Mouse (Mus musculus): ENCODE results near the gene Hddc3. TPM values are rescaled to one million over a fixed set of nuclear protein-coding genes. Genes with fewer than 3 reads are reported as not detected.

Gene Hddc3
- polyA plus RNA-seq, 1 experiment: 54.6 TPM

- H3K27ac ChIP-seq (ENCODE audit: insufficient read depth, low read length): peak overlapping the region; percentile 9; the same call in 1 of the 2 replicates
- peak overlapping the region; percentile 50 for H3K4me3 ChIP-seq (ENCODE audit: insufficient read depth, low read length)
- TF ChIP-seq POLR2A (IDR thresholded peaks at IDR 0.05; ENCODE audit: extremely low read depth, insufficient read depth, low read length) (no peak), CTCF (IDR thresholded peaks at IDR 0.05; ENCODE audit: extremely low read depth, insufficient read depth, low read length) (no peak)
- no peaks in the 10 kb centered on the region; the same call in none of the 2 replicates for H3K4me1 ChIP-seq (ENCODE audit: control insufficient read depth, insufficient read depth, low read length)
These were observed 540 bp downstream of the Hddc3 start for GRCm38 (mm10) chr7:80343270-80344018.

- Histone ChIP-seq H3K4me1 (ENCODE audit: control insufficient read depth, insufficient read depth, low read length) (no peaks in the 10 kb centered on the region; the same call in 1 of the 2 replicates), H3K4me3 (ENCODE audit: insufficient read depth, low read length) (no peak overlapping the region), H3K27ac (ENCODE audit: insufficient read depth, low read length) (no peak overlapping the region)
- no peak for TF ChIP-seq CTCF (IDR thresholded peaks at IDR 0.05; ENCODE audit: extremely low read depth, insufficient read depth, low read length)
- TF ChIP-seq POLR2A (IDR thresholded peaks at IDR 0.05; ENCODE audit: extremely low read depth, insufficient read depth, low read length): no peak
These were observed 3.3 kb downstream of the Hddc3 start for GRCm38 (mm10) chr7:80346173-80346572.

- H3K4me3 ChIP-seq (ENCODE audit: insufficient read depth, low read length): no peak overlapping the region
- TF ChIP-seq POLR2A (IDR thresholded peaks at IDR 0.05; ENCODE audit: extremely low read depth, insufficient read depth, low read length) (no peak), CTCF (IDR thresholded peaks at IDR 0.05; ENCODE audit: extremely low read depth, insufficient read depth, low read length) (no peak)
These were observed 3.9 kb downstream of the Hddc3 start for GRCm38 (mm10) chr7:80346830-80347229.

GRCm38 (mm10) chr7:80347670-80348586 lies 5.0 kb downstream of the Hddc3 start:
- no peak overlapping the region for H3K4me3 ChIP-seq (ENCODE audit: insufficient read depth, low read length)
- H3K27ac ChIP-seq (ENCODE audit: insufficient read depth, low read length): no peak overlapping the region
- TF ChIP-seq POLR2A (IDR thresholded peaks at IDR 0.05; ENCODE audit: extremely low read depth, insufficient read depth, low read length) (no peak), CTCF (IDR thresholded peaks at IDR 0.05; ENCODE audit: extremely low read depth, insufficient read depth, low read length) (no peak)
- H3K4me1 ChIP-seq (ENCODE audit: control insufficient read depth, insufficient read depth, low read length): no peaks in the 10 kb centered on the region; the same call in 1 of the 2 replicates

More at GRCm38 (mm10) chr7:80346830-80347229, 3.9 kb downstream of the Hddc3 start:
- H3K4me1 ChIP-seq (ENCODE audit: control insufficient read depth, insufficient read depth, low read length): no peaks in the 10 kb centered on the region; the same call in 1 of the 2 replicates
- no peak overlapping the region for H3K27ac ChIP-seq (ENCODE audit: insufficient read depth, low read length)

- H3K27ac ChIP-seq (ENCODE audit: insufficient read depth, low read length): no peak overlapping the region
- H3K4me3 ChIP-seq (ENCODE audit: insufficient read depth, low read length): no peak overlapping the region
- no peaks in the 10 kb centered on the region for H3K4me1 ChIP-seq (ENCODE audit: control insufficient read depth, insufficient read depth, low read length)
- TF ChIP-seq CTCF (IDR thresholded peaks at IDR 0.05; ENCODE audit: extremely low read depth, insufficient read depth, low read length): no peak
- no peak for TF ChIP-seq POLR2A (IDR thresholded peaks at IDR 0.05; ENCODE audit: extremely low read depth, insufficient read depth, low read length)
These were observed 7.9 kb downstream of the Hddc3 start for GRCm38 (mm10) chr7:80350808-80351207.

GRCm38 (mm10) chr7:80352920-80353319 lies 10.0 kb downstream of the Hddc3 start:
- H3K27ac ChIP-seq (ENCODE audit: insufficient read depth, low read length): no peak overlapping the region
- H3K4me3 ChIP-seq (ENCODE audit: insufficient read depth, low read length): no peak overlapping the region
- H3K4me1 ChIP-seq (ENCODE audit: control insufficient read depth, insufficient read depth, low read length): no peaks in the 10 kb centered on the region
- no peak for TF ChIP-seq POLR2A (IDR thresholded peaks at IDR 0.05; ENCODE audit: extremely low read depth, insufficient read depth, low read length)
- TF ChIP-seq CTCF (IDR thresholded peaks at IDR 0.05; ENCODE audit: extremely low read depth, insufficient read depth, low read length): no peak

GRCm38 (mm10) chr7:80356351-80356750 lies 13.4 kb downstream of the Hddc3 start:
- H3K27ac ChIP-seq (ENCODE audit: insufficient read depth, low read length): peak overlapping the region; percentile 86

GRCm38 (mm10) chr7:80357156-80357555 lies 14.3 kb downstream of the Hddc3 start:
- Histone ChIP-seq H3K27ac (ENCODE audit: insufficient read depth, low read length) (peak overlapping the region; percentile 86), H3K4me3 (ENCODE audit: insufficient read depth, low read length) (no peak overlapping the region), H3K4me1 (ENCODE audit: control insufficient read depth, insufficient read depth, low read length) (no peaks in the 10 kb centered on the region)
- TF ChIP-seq CTCF (IDR thresholded peaks at IDR 0.05; ENCODE audit: extremely low read depth, insufficient read depth, low read length): no peak
- peak; percentile 54; the same call in 1 of the 2 replicates for TF ChIP-seq POLR2A (IDR thresholded peaks at IDR 0.05; ENCODE audit: extremely low read depth, insufficient read depth, low read length)

More at GRCm38 (mm10) chr7:80356351-80356750, 13.4 kb downstream of the Hddc3 start:
- Histone ChIP-seq H3K4me3 (ENCODE audit: insufficient read depth, low read length) (no peak overlapping the region), H3K4me1 (ENCODE audit: control insufficient read depth, insufficient read depth, low read length) (no peaks in the 10 kb centered on the region)
- TF ChIP-seq POLR2A (IDR thresholded peaks at IDR 0.05; ENCODE audit: extremely low read depth, insufficient read depth, low read length) (no peak), CTCF (IDR thresholded peaks at IDR 0.05; ENCODE audit: extremely low read depth, insufficient read depth, low read length) (no peak)

- Histone ChIP-seq H3K4me1 (ENCODE audit: control insufficient read depth, insufficient read depth, low read length) (no peaks in the 10 kb centered on the region), H3K4me3 (ENCODE audit: insufficient read depth, low read length) (no peak overlapping the region), H3K27ac (ENCODE audit: insufficient read depth, low read length) (no peak overlapping the region)
- TF ChIP-seq CTCF (IDR thresholded peaks at IDR 0.05; ENCODE audit: extremely low read depth, insufficient read depth, low read length) (no peak), POLR2A (IDR thresholded peaks at IDR 0.05; ENCODE audit: extremely low read depth, insufficient read depth, low read length) (no peak)
These were observed 15.1 kb downstream of the Hddc3 start for GRCm38 (mm10) chr7:80358039-80358438.

Data from cortical plate, adult 2 months (tissue).